Mouse (Mus musculus) midbrain, embryonic 13.5 days (tissue): Measurements from ENCODE around the gene Fbxo41. TPM values are rescaled to one million over a fixed set of nuclear protein-coding genes. Genes with fewer than 3 reads are reported as not detected.
A peak's percentile ranks its signal among the peaks of the same experiment; 100 is the strongest.

Source experiments
- ATAC-seq: fragments of 200-750 bp; cut with Nextera tagmentation; 2 replicates; pipeline ENCODE4 v1.8.0; 2017; ENCODE audit warnings: mild to moderate bottlenecking, moderate TSS enrichment, moderate library complexity
- H3K27ac ChIP-seq: fragments of 300-500 bp; sonication (generic); 2 replicates; pipeline ENCODE4 v1.5.1; 2015; ENCODE audit warnings: inconsistent platforms, mild to moderate bottlenecking, moderate library complexity
- H3K27me3 ChIP-seq: fragments of 300-500 bp; sonication (generic); 2 replicates; pipeline ENCODE4 v1.6.1; 2015; ENCODE audit warnings: mild to moderate bottlenecking, inconsistent platforms
- H3K36me3 ChIP-seq: fragments of 300-500 bp; sonication (generic); 2 replicates; pipeline ENCODE4 v1.6.1; 2015; ENCODE audit warnings: mild to moderate bottlenecking, inconsistent platforms
- H3K4me1 ChIP-seq: fragments of 300-500 bp; sonication (generic); replicated peaks from 2 replicates; pipeline ENCODE4 v1.6.1; 2015; ENCODE audit warnings: inconsistent platforms
- H3K4me2 ChIP-seq: fragments of 300-500 bp; sonication (generic); replicated peaks from 2 replicates; pipeline ENCODE4 v1.6.1; 2015; ENCODE audit warnings: moderate library complexity, mild to moderate bottlenecking, inconsistent platforms
- H3K4me3 ChIP-seq: fragments of 300-500 bp; sonication (generic); replicated peaks from 2 replicates; pipeline ENCODE4 v1.5.1; 2015; ENCODE audit warnings: mild to moderate bottlenecking, inconsistent platforms
- H3K9ac ChIP-seq: fragments of 300-500 bp; sonication (generic); replicated peaks from 2 replicates; pipeline ENCODE4 v1.6.1; 2015; ENCODE audit warnings: mild to moderate bottlenecking, inconsistent platforms
- H3K9me3 ChIP-seq: fragments of 300-500 bp; sonication (generic); 2 replicates; pipeline ENCODE4 v1.6.1; 2016; ENCODE audit warnings: mild to moderate bottlenecking, inconsistent platforms
- whole genome bisulfite sequencing: fragments of 180-500 bp; shearing (Covaris S2); methylation state at CpG from one replicate; pipeline ENCODE4 v1.1.7; 2015; 5-methylcytosine and 5-hydroxymethylcytosine counted together
- polyA plus RNA-seq: library from polyadenylated mRNA; unstranded; fragments of >200 nt; fragmentation: Nextera tagmentation; extraction: Ambion mirVana; gene quantifications from 2 replicates; pipeline ENCODE4 v1.2.1, GENCODE M21; 2015

Gene Fbxo41
- polyA plus RNA-seq, 1 experiment from 2014 or later: 5.0 TPM

DNA sequence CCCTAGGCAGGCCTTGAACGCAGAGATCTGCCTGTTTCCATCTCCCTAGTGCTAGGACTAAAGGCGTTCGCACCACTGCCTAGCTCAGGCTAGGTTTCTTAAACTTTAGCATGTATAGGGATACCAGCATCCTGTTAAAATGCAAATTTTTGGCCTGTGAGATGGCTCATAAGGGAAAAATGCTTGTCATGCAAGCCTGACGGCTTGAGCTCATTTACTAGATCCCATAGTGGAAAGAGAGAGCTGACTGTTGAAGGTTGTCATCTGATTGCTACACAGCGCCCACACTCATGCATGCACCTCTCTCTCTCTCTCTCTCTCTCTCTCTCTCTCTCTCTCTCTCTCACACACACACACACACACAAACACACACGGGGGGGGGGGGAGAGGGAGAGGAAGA, 66.2 kb downstream of the Fbxo41 start:
- no peak for ATAC-seq
- Histone ChIP-seq H3K27me3 (no peaks in the 10 kb centered on the region), H3K4me3 (no peak overlapping the region), H3K4me2 (no peak overlapping the region), H3K9ac (no peak overlapping the region), H3K36me3 (peaks cover 37% of the 10 kb centered on the region), H3K4me1 (peaks cover 13% of the 10 kb centered on the region; the same call in 1 of the 2 replicates), H3K27ac (no peak overlapping the region), H3K9me3 (no peaks in the 10 kb centered on the region)
- WGBS: 91% methylated on average over 5 of the region's 6 CpGs

DNA sequence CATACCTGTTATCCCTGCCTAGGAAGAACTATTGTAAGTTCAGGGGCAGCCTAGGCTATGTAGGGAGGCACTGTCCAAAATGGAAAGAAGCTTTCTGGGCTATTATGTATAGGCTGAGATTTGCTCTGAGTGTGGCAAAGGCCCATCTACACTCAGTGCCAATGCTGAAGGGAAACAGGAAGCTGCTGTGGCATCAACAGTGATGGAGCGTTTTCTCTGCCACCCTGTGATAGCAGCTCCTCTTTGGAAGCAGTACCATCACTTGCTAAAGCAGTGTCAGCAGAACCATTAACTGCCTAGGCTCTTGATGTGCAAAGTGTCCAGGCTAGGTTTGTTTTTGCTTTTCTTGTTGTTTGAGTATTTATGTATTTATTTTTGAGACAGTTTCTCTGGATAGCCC, 66.6 kb downstream of the Fbxo41 start:
- 90% methylated on average over 1 of the region's 1 CpGs for WGBS
- peaks cover 15% of the 10 kb centered on the region; the same call in 1 of the 2 replicates for H3K4me1 ChIP-seq
- H3K4me3 ChIP-seq: no peak overlapping the region
- no peak overlapping the region for H3K9ac ChIP-seq
- no peak overlapping the region for H3K27ac ChIP-seq
- no peak for ATAC-seq
- no peaks in the 10 kb centered on the region for H3K27me3 ChIP-seq
- no peak overlapping the region for H3K4me2 ChIP-seq
- H3K36me3 ChIP-seq: peaks cover 33% of the 10 kb centered on the region
- no peaks in the 10 kb centered on the region for H3K9me3 ChIP-seq

DNA sequence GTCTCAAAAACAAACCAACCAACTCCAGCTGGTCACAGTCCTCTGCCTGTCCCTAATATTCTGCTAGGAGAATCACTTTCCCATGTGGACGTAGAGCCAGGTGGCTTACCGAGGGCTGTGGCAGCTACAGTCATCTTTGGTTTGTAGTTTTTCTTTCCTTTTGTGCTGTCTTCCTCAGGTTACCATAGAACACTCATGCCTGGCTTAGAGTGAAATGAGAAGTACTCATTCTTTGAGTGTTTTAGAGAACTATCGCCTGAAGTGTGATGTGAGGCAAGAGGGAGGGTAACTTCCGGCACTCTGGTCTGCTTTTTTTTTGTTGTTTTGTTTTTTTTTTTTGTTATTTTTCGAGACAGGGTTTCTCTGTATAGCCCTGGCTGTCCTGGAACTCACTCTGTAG, 68.9 kb downstream of the Fbxo41 start:
- H3K27me3 ChIP-seq: no peaks in the 10 kb centered on the region
- no peak overlapping the region for H3K4me3 ChIP-seq
- no peak for ATAC-seq
- peaks cover 15% of the 10 kb centered on the region; the same call in 1 of the 2 replicates for H3K4me1 ChIP-seq
- H3K36me3 ChIP-seq: peaks cover 10% of the 10 kb centered on the region
- no peak overlapping the region for H3K27ac ChIP-seq
- H3K9me3 ChIP-seq: no peaks in the 10 kb centered on the region
- no peak overlapping the region for H3K9ac ChIP-seq
- WGBS: 91% methylated on average over 5 of the region's 5 CpGs
- H3K4me2 ChIP-seq: no peak overlapping the region

DNA sequence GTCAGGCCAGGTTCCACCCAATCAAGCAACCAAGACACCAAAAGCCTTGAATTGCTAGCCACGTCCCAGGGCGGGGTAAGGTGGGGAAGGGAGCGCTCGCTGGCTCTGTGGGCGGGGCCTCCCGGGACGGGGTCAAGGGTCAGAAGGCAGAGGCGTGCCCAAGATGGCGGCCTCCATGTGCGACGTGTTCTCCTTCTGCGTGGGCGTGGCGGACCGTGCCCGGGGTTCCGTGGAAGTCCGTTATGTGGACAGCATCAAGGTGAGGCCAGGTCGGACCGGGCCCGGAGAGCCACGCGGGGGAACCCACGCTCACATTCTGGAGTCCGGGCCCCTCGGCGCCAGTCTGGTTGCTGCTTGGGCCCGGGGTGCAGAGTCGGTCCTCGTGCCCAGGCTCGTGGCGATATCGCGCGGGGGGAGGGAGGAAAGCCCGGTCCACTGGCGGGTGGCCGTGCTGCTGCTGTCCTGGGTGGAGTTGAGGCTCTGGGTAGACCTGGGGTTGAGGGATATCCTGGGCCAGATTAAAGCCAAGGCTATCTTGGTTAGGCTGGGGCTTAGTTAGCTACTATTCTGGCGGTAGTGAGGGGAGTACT, 70.9 kb downstream of the Fbxo41 start, which contains the start of gene Smyd5:
Gene Smyd5, plus strand, starts transcription at position 148 of the 590 bp plus-strand sequence.
- H3K9ac ChIP-seq: peak within 1 kb of the TSS; percentile 76
- peak within 1 kb of the TSS; percentile 81 for H3K4me3 ChIP-seq
- peaks cover 15% of the 10 kb centered on the region; the same call in 1 of the 2 replicates for H3K4me1 ChIP-seq
- H3K27ac ChIP-seq: no peak within 1 kb of the TSS
- ATAC-seq: peak; percentile 80
- H3K9me3 ChIP-seq: no peaks in the 10 kb centered on the region
- under 1% methylated on average over 39 of the region's 39 CpGs for WGBS
- H3K27me3 ChIP-seq: no peaks in the 10 kb centered on the region
- H3K4me2 ChIP-seq: peak within 1 kb of the TSS; percentile 79
- H3K36me3 ChIP-seq: no peaks in the 10 kb centered on the region

DNA sequence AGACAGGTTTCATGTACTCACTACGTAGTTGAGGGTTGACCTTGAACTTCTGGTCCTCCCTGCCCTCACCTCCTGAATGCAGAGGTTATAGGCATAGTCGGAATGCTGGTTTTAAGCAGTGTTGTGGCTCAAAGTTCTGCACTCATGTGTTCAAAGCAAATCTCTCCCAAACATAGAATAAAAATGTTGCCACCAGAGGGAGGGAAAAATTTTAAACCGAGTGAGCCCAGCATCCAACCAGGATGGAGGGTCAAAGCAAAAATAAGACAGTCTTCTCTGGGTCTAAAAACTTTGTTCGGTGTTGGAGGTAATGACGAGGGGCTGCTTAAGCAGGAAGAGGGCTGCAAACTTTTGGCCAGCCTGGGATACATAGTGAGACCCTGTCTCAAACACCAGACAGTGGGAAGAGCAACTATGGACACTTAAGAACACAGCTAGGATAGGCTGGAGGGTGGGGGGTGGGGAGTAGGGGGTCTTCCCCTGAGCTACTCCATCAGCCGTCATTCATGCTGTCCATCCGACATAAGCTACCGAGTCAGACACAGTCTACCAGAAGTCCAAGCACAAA, 71.4 kb downstream of the Fbxo41 start:
- no peaks in the 10 kb centered on the region for H3K9me3 ChIP-seq
- no peak overlapping the region for H3K27ac ChIP-seq
- peak overlapping the region; percentile 79 for H3K4me2 ChIP-seq
- H3K27me3 ChIP-seq: no peaks in the 10 kb centered on the region
- peaks cover 15% of the 10 kb centered on the region; the same call in 1 of the 2 replicates for H3K4me1 ChIP-seq
- H3K4me3 ChIP-seq: peak overlapping the region; percentile 81
- no peaks in the 10 kb centered on the region for H3K36me3 ChIP-seq
- no peak; the same call in none of the 2 replicates for ATAC-seq
- peak overlapping the region; percentile 76 for H3K9ac ChIP-seq
- 48% methylated on average over 8 of the region's 8 CpGs for WGBS

DNA sequence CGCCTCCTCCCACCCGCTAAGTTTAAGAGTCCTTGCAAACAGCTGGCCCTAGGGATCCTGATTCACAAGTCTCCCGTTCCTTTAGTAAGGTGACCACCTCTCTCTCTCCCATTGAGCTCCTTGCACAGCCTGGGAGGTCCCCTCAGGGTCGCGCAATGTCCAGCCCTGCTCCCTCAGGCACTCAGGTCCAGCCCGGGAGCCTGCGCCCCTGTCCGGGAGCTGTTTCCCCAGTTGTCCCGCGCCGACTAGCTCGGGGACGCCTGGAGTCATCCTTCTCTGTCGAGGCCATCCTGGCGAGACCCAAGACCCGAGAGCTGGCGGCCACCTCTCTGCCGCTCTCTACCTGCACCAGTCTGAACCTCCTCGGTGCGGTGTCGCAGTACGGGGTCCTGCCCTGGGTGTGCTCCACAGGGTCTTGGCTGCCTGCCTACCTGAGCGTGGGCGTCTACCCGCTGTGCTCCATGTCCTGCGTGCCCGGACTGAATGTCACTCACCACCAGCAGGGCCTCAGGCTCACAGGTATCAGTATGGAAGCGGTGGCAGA, 78.9 kb downstream of the Fbxo41 start, which contains the start of gene Noto:
Gene Noto, plus strand, starts transcription at position 51 of the 544 bp plus-strand sequence.
- ATAC-seq: no peak
- WGBS: 12% methylated on average over 28 of the region's 28 CpGs
- Histone ChIP-seq H3K27ac (no peak within 1 kb of the TSS), H3K27me3 (peaks cover 19% of the 10 kb centered on the region), H3K9ac (no peak within 1 kb of the TSS), H3K4me1 (no peaks in the 10 kb centered on the region), H3K36me3 (no peaks in the 10 kb centered on the region), H3K4me3 (no peak within 1 kb of the TSS), H3K4me2 (no peak within 1 kb of the TSS), H3K9me3 (no peaks in the 10 kb centered on the region)

Other genes with a start within 250 kb of the Fbxo41 start
- gene Sfxn5, start 169.6 kb downstream of the Fbxo41 start, polyA plus RNA-seq: 12.6 and 13.4 TPM in 2 replicates
- gene Rab11fip5, start 128.4 kb downstream of the Fbxo41 start, polyA plus RNA-seq: 12.2 and 12.4 TPM in 2 replicates
- not detected in 2 replicates for gene Noto, start 79.1 kb downstream of the Fbxo41 start, polyA plus RNA-seq
- 51.2 and 51.5 TPM in 2 replicates for gene Smyd5, start 71.0 kb downstream of the Fbxo41 start, polyA plus RNA-seq
- 630 and 636 TPM in 2 replicates for gene Cct7, start 51.5 kb downstream of the Fbxo41 start, polyA plus RNA-seq
- gene Pradc1, start 51.0 kb downstream of the Fbxo41 start, polyA plus RNA-seq: 21.6 and 24.3 TPM in 2 replicates
- not detected in 2 replicates for gene Egr4, start 10.6 kb upstream of the Fbxo41 start, polyA plus RNA-seq
- gene Alms1, start 84.5 kb upstream of the Fbxo41 start, polyA plus RNA-seq: 6.5 and 7.3 TPM in 2 replicates
- gene Nat8f7, start 210.2 kb upstream of the Fbxo41 start, polyA plus RNA-seq: not detected in 2 replicates